Mouse (Mus musculus): ENCODE measurements around the gene Babam2. TPM values are rescaled to one million over a fixed set of nuclear protein-coding genes. Genes with fewer than 3 reads are reported as not detected.

Babam2 gene
- polyA plus RNA-seq, 1 experiment = 92.8 TPM

- Histone ChIP-seq H3K9ac (ENCODE audit: low read depth, poor library complexity, severe bottlenecking) (no peak overlapping the region), H3K27ac (ENCODE audit: insufficient read depth, low read length) (no peak overlapping the region), H3K4me3 (ENCODE audit: low read depth, low read length) (no peak overlapping the region), H3K27me3 (ENCODE audit: control insufficient read depth, insufficient read depth, low read length, poor library complexity, severe bottlenecking) (no peaks in the 10 kb centered on the region), H3K9me3 (replicated peaks; ENCODE audit: control insufficient read depth, insufficient read depth, low read length, poor library complexity, severe bottlenecking) (no peaks in the 10 kb centered on the region), H3K36me3 (ENCODE audit: control insufficient read depth, insufficient read depth, low read length, poor library complexity, severe bottlenecking) (no peaks in the 10 kb centered on the region; the same call in 1 of the 2 replicates), H3K4me1 (ENCODE audit: control insufficient read depth, insufficient read depth, low read length) (no peaks in the 10 kb centered on the region)
- TF ChIP-seq CTCF (IDR thresholded peaks at IDR 0.05; ENCODE audit: low read depth, low read length) (no peak), POLR2A (IDR thresholded peaks at IDR 0.05; ENCODE audit: insufficient read depth, low read length) (no peak), EP300 (IDR thresholded peaks at IDR 0.05; ENCODE audit: insufficient read depth, low read depth, low read length) (no peak)
Measured at GRCm38 (mm10) chr5:31771921-31772320, 74.4 kb downstream of the Babam2 start.

GRCm38 (mm10) chr5:31774976-31775375 is 77.5 kb downstream of the Babam2 start:
- Histone ChIP-seq H3K4me1 (ENCODE audit: control insufficient read depth, insufficient read depth, low read length) (no peaks in the 10 kb centered on the region), H3K9ac (ENCODE audit: low read depth, poor library complexity, severe bottlenecking) (no peak overlapping the region), H3K27me3 (ENCODE audit: control insufficient read depth, insufficient read depth, low read length, poor library complexity, severe bottlenecking) (no peaks in the 10 kb centered on the region), H3K36me3 (ENCODE audit: control insufficient read depth, insufficient read depth, low read length, poor library complexity, severe bottlenecking) (no peaks in the 10 kb centered on the region), H3K27ac (ENCODE audit: insufficient read depth, low read length) (no peak overlapping the region), H3K4me3 (ENCODE audit: low read depth, low read length) (no peak overlapping the region), H3K9me3 (replicated peaks; ENCODE audit: control insufficient read depth, insufficient read depth, low read length, poor library complexity, severe bottlenecking) (no peaks in the 10 kb centered on the region)
- TF ChIP-seq CTCF (IDR thresholded peaks at IDR 0.05; ENCODE audit: low read depth, low read length) = no peak
- TF ChIP-seq POLR2A (IDR thresholded peaks at IDR 0.05; ENCODE audit: insufficient read depth, low read length) = no peak
- no peak for TF ChIP-seq EP300 (IDR thresholded peaks at IDR 0.05; ENCODE audit: insufficient read depth, low read depth, low read length)

DNA sequence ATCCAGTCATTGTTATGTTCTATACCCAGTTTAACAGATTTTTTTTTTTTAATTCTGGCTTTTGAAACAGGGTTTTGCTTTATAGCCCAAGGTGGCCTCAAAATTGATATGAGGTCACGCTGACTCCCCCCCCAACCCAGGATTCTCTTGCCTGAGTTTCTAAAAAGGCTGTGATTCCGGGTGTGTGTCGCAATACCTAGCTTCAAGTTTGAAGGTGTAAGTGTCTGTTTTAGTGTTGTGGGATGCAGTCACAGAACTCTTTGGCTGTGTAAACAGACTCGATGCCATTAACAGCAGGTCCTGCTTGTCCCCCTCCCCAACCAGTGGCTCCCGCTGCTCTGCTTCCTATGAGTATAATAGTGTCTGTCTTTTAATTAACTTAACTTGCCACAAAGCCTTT is 84.1 kb downstream of the Babam2 start:
- Histone ChIP-seq H3K9ac (ENCODE audit: low read depth, poor library complexity, severe bottlenecking) (no peak overlapping the region), H3K9me3 (replicated peaks; ENCODE audit: control insufficient read depth, insufficient read depth, low read length, poor library complexity, severe bottlenecking) (no peaks in the 10 kb centered on the region), H3K27me3 (ENCODE audit: control insufficient read depth, insufficient read depth, low read length, poor library complexity, severe bottlenecking) (no peaks in the 10 kb centered on the region), H3K4me3 (ENCODE audit: low read depth, low read length) (no peak overlapping the region), H3K36me3 (ENCODE audit: control insufficient read depth, insufficient read depth, low read length, poor library complexity, severe bottlenecking) (no peaks in the 10 kb centered on the region), H3K27ac (ENCODE audit: insufficient read depth, low read length) (no peak overlapping the region), H3K4me1 (ENCODE audit: control insufficient read depth, insufficient read depth, low read length) (no peaks in the 10 kb centered on the region)
- TF ChIP-seq EP300 (IDR thresholded peaks at IDR 0.05; ENCODE audit: insufficient read depth, low read depth, low read length) = no peak
- TF ChIP-seq CTCF (IDR thresholded peaks at IDR 0.05; ENCODE audit: low read depth, low read length) = no peak
- no peak for TF ChIP-seq POLR2A (IDR thresholded peaks at IDR 0.05; ENCODE audit: insufficient read depth, low read length)

- H3K36me3 ChIP-seq (ENCODE audit: control insufficient read depth, insufficient read depth, low read length, poor library complexity, severe bottlenecking) = no peaks in the 10 kb centered on the region
Measured at GRCm38 (mm10) chr5:31787201-31787600, 89.7 kb downstream of the Babam2 start.

GRCm38 (mm10) chr5:31787622-31788021 is 90.1 kb downstream of the Babam2 start:
- H3K9me3 ChIP-seq (replicated peaks; ENCODE audit: control insufficient read depth, insufficient read depth, low read length, poor library complexity, severe bottlenecking) = no peaks in the 10 kb centered on the region
- H3K4me1 ChIP-seq (ENCODE audit: control insufficient read depth, insufficient read depth, low read length) = no peaks in the 10 kb centered on the region
- H3K9ac ChIP-seq (ENCODE audit: low read depth, poor library complexity, severe bottlenecking) = no peak overlapping the region
- no peaks in the 10 kb centered on the region for H3K36me3 ChIP-seq (ENCODE audit: control insufficient read depth, insufficient read depth, low read length, poor library complexity, severe bottlenecking)
- no peak for TF ChIP-seq EP300 (IDR thresholded peaks at IDR 0.05; ENCODE audit: insufficient read depth, low read depth, low read length)
- TF ChIP-seq CTCF (IDR thresholded peaks at IDR 0.05; ENCODE audit: low read depth, low read length) = no peak
- TF ChIP-seq POLR2A (IDR thresholded peaks at IDR 0.05; ENCODE audit: insufficient read depth, low read length) = no peak
- H3K4me3 ChIP-seq (ENCODE audit: low read depth, low read length) = no peak overlapping the region
- H3K27ac ChIP-seq (ENCODE audit: insufficient read depth, low read length) = no peak overlapping the region
- H3K27me3 ChIP-seq (ENCODE audit: control insufficient read depth, insufficient read depth, low read length, poor library complexity, severe bottlenecking) = no peaks in the 10 kb centered on the region

More at GRCm38 (mm10) chr5:31787201-31787600, 89.7 kb downstream of the Babam2 start:
- Histone ChIP-seq H3K4me3 (ENCODE audit: low read depth, low read length) (no peak overlapping the region), H3K4me1 (ENCODE audit: control insufficient read depth, insufficient read depth, low read length) (no peaks in the 10 kb centered on the region), H3K9me3 (replicated peaks; ENCODE audit: control insufficient read depth, insufficient read depth, low read length, poor library complexity, severe bottlenecking) (no peaks in the 10 kb centered on the region), H3K27ac (ENCODE audit: insufficient read depth, low read length) (no peak overlapping the region), H3K27me3 (ENCODE audit: control insufficient read depth, insufficient read depth, low read length, poor library complexity, severe bottlenecking) (no peaks in the 10 kb centered on the region), H3K9ac (ENCODE audit: low read depth, poor library complexity, severe bottlenecking) (no peak overlapping the region)
- TF ChIP-seq EP300 (IDR thresholded peaks at IDR 0.05; ENCODE audit: insufficient read depth, low read depth, low read length) (no peak), POLR2A (IDR thresholded peaks at IDR 0.05; ENCODE audit: insufficient read depth, low read length) (no peak), CTCF (IDR thresholded peaks at IDR 0.05; ENCODE audit: low read depth, low read length) (no peak)

DNA sequence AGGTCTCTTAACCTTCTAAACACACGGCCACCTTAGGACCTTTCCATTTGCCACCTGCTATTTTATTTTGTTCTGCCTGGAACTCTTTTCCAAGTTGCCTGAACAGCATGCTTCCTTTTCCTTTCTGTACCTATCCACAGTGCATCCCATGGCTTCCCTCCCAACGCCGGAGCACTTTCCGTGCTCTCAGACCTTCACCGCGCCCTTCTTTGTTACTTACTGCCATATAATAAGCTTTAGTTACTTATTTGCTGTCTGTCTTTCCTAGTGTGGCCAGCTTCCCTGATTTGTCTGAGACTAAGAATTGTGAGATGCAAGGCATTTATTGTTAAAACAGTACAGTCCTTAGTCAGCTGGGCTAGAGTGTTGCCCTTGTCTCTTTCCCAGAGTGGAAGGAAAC is 94.9 kb downstream of the Babam2 start:
- Histone ChIP-seq H3K9me3 (replicated peaks; ENCODE audit: control insufficient read depth, insufficient read depth, low read length, poor library complexity, severe bottlenecking) (no peaks in the 10 kb centered on the region), H3K27ac (ENCODE audit: insufficient read depth, low read length) (no peak overlapping the region), H3K27me3 (ENCODE audit: control insufficient read depth, insufficient read depth, low read length, poor library complexity, severe bottlenecking) (no peaks in the 10 kb centered on the region), H3K36me3 (ENCODE audit: control insufficient read depth, insufficient read depth, low read length, poor library complexity, severe bottlenecking) (no peaks in the 10 kb centered on the region), H3K4me1 (ENCODE audit: control insufficient read depth, insufficient read depth, low read length) (peaks cover 1% of the 10 kb centered on the region), H3K4me3 (ENCODE audit: low read depth, low read length) (no peak overlapping the region), H3K9ac (ENCODE audit: low read depth, poor library complexity, severe bottlenecking) (no peak overlapping the region)
- TF ChIP-seq POLR2A (IDR thresholded peaks at IDR 0.05; ENCODE audit: insufficient read depth, low read length) (no peak), CTCF (IDR thresholded peaks at IDR 0.05; ENCODE audit: low read depth, low read length) (no peak), EP300 (IDR thresholded peaks at IDR 0.05; ENCODE audit: insufficient read depth, low read depth, low read length) (no peak)
